Mouse (Mus musculus): Measurements from ENCODE around the gene Cep97.

DNA sequence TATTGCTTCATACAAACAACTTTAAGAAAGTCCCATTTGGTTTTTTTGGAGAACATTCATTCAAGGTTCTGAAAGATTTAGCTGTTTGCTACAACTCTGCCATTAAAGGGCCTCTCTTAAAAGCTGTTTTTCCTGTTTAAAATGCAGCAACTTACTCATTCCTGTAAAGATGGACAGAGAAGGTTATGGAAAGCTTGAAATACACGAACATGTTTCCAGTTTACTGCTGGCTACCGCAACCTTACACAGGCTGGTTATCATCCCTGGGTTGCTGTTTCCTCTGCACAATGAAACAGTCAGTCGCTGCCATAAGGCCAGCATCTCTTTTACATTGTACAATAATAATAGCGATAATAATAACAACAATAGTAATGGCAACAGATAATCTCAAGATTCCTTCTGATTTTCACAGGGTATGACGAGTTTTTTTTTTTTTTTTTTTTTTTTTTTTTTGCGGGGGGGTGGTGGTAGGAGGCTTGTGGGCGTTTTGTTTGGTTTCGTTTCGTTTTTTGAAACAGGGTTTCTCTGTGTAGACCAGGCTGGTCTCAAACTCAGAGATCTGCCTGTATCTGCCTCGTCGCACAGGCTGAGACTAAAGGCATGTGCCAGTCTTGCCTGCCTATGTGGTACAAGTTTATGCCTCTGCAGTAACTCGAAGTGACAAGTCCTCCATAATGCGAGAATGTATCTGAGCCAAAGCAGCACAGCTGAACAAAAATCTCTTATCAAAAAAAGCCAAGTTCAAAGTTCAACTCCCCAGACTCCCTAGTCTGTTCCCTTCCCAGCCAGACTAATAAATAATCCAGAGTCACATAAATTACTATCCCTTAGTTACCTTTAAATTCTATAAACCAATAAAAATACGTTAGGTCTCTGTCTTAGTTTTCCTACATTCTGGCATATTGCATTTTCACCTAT lies 32.6 kb downstream of the Cep97 start:
- no peak for TF ChIP-seq POLR2A (IDR thresholded peaks at IDR 0.05; ENCODE audit: control insufficient read depth, extremely low read depth, insufficient read depth, low read length, poor library complexity)
- no peak for TF ChIP-seq CTCF (IDR thresholded peaks at IDR 0.05; ENCODE audit: borderline replicate concordance, control insufficient read depth, extremely low read depth, insufficient read depth, low read length, poor library complexity)
